Mouse (Mus musculus): ENCODE results near the gene Shisa9.

Shisa9 gene

DNA sequence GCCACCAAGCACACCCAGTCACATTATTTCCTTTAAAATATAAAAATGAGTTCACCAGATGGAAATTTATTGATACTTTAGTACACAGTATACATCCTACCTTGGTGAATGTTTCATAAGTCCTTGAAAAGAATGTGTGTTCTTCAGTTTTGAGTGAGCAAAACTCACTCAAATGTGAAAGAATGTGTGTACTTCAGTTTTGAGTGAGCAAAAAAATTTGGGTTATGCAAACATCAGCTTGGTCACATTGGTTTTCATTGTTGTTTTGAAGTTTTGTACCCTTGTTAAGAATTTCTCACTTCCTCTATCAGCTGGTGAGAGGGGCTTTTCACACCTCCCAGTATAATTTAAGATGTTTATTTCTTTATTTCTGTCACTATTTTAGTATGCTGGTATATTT is 331.7 kb downstream of the Shisa9 start:
- DNase-seq (ENCODE audit: low read depth) = no peak
